Mouse (Mus musculus): Measurements from ENCODE around the gene Hoxc9.

DNA sequence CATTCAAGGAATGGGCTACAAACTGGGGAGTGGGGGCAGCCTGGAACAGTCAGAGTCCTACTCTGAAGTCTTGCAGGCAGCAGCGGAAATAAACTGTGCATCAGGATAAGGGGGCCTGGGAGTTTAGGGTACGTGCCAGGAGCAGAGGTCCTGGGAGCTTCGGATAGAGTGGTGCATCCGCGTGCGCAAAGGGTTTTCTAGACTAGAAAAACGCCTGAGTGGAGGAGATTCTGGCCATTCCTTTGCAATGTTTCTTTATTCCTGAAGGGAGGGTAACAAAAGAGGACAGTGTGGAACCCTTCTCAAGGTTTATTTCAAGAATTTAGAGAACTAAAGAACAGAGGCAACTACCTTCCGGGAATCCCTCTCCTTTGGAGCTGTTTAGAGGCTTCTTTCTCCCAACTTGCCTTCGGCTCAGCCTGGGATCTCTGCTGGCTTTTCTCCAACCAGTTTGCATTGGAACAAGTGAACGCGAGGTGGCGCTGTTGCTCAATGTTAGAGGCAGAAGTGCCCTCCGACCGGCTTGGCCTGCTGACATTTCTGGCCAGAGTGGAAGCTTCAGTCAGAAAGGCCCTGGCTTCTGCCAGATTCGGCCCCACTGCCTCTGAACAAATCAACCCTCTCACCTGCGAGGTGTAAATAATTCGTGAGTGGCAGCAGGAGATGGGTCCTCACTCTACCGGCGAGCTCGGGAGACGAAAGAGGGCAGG is 11.0 kb downstream of the Hoxc9 start:
- TF ChIP-seq CTCF (IDR thresholded peaks at IDR 0.05; ENCODE audit: borderline replicate concordance, extremely low read depth, insufficient read depth, insufficient read length) (peak; percentile 94), POLR2A (IDR thresholded peaks at IDR 0.05; ENCODE audit: borderline replicate concordance, extremely low read depth, insufficient read depth, insufficient read length, poor library complexity, severe bottlenecking) (no peak)

Data from brain, embryonic 14.5 days (tissue).